Mouse (Mus musculus) neural tube, embryonic 12.5 days (tissue): ENCODE results near the gene B4galnt1. TPM values are rescaled to one million over a fixed set of nuclear protein-coding genes. Genes with fewer than 3 reads are reported as not detected.
"Not testable (repeated sequence)": the region's sequence is repeated elsewhere in the genome, so short reads cannot be mapped to it uniquely, and the experiment has no call there.

Experiments
- ATAC-seq: fragments of 200-750 bp; cut with Nextera tagmentation; 2 replicates; pipeline ENCODE4 v1.8.0; 2017; ENCODE audit warnings: low read depth, mild to moderate bottlenecking, moderate TSS enrichment, moderate library complexity; ENCODE audit not compliant: low FRiP score
- H3K27ac ChIP-seq: fragments of 300-500 bp; sonication (generic); 2 replicates; pipeline ENCODE4 v1.5.1; 2016
- H3K27me3 ChIP-seq: fragments of 300-500 bp; sonication (generic); replicated peaks from 2 replicates; pipeline ENCODE4 v1.6.1; 2016; ENCODE audit warnings: mild to moderate bottlenecking
- H3K36me3 ChIP-seq: fragments of 300-500 bp; sonication (generic); 2 replicates; pipeline ENCODE4 v1.6.1; 2016; ENCODE audit warnings: mild to moderate bottlenecking
- H3K4me1 ChIP-seq: fragments of 300-500 bp; sonication (generic); 2 replicates; pipeline ENCODE4 v1.6.1; 2016
- H3K4me2 ChIP-seq: fragments of 300-500 bp; sonication (generic); replicated peaks from 2 replicates; pipeline ENCODE4 v1.6.1; 2016; ENCODE audit warnings: mild to moderate bottlenecking
- H3K4me3 ChIP-seq: fragments of 300-500 bp; sonication (generic); 2 replicates; pipeline ENCODE4 v1.5.1; 2016
- H3K9ac ChIP-seq: fragments of 300-500 bp; sonication (generic); 2 replicates; pipeline ENCODE4 v1.6.1; 2016; ENCODE audit warnings: mild to moderate bottlenecking
- H3K9me3 ChIP-seq: fragments of 300-500 bp; sonication (generic); 2 replicates; pipeline ENCODE4 v1.6.1; 2016; ENCODE audit warnings: mild to moderate bottlenecking
- WGBS: fragments of 180-500 bp; shearing (Covaris S2); methylation state at CpG from one replicate; pipeline ENCODE4 v1.1.7; 2016; 5-methylcytosine and 5-hydroxymethylcytosine counted together
- polyA plus RNA-seq: library from polyadenylated mRNA; unstranded; fragments of >200 nt; fragmentation: Nextera tagmentation; extraction: Ambion mirVana; gene quantifications from 2 replicates; pipeline ENCODE4 v1.2.1, GENCODE M21; 2016

The B4galnt1 gene
- polyA plus RNA-seq, 1 experiment from 2014 or later = 31.5 TPM

DNA sequence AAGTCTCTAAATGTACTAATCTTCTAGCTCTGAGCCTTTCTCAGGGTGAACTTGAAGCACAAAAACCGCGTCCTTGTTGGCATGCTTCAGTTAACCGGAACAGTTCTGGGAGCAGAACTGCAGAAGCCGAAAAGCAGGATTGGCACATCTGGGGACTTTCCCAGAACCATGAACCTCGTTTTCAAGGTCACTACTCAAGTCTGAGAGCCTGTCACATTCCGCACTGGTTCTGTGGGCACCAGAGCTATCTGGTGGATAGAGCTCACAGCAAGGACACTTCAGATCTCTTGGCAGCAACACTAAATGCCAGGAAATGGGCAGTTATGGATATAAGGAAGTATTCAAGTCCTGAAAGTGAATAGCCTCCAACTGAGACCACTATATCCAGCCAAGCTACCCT lies 17.9 kb upstream of the B4galnt1 start:
- no peaks in the 10 kb centered on the region for H3K27me3 ChIP-seq
- no peak overlapping the region for H3K9ac ChIP-seq
- H3K27ac ChIP-seq = no peak overlapping the region
- no peaks in the 10 kb centered on the region for H3K4me1 ChIP-seq
- H3K36me3 ChIP-seq = no peaks in the 10 kb centered on the region
- no peak for ATAC-seq
- H3K9me3 ChIP-seq = 0 out of 2 replicates have a peak, but pooled peaks cover 3% of the 10 kb centered on the region
- H3K4me2 ChIP-seq = no peak overlapping the region
- 86% methylated on average over 6 of the region's 6 CpGs for WGBS
- H3K4me3 ChIP-seq = no peak overlapping the region

- WGBS = 90% methylated on average over 4 of the region's 4 CpGs
- H3K27ac ChIP-seq = no peak overlapping the region
- no peaks in the 10 kb centered on the region for H3K27me3 ChIP-seq
- no peak for ATAC-seq
- H3K9ac ChIP-seq = no peak overlapping the region
- H3K4me1 ChIP-seq = no peaks in the 10 kb centered on the region
- H3K9me3 ChIP-seq = no peaks in the 10 kb centered on the region
- no peak overlapping the region for H3K4me2 ChIP-seq
- no peaks in the 10 kb centered on the region for H3K36me3 ChIP-seq
- no peak overlapping the region for H3K4me3 ChIP-seq
These were observed 14.6 kb upstream of the B4galnt1 start for GRCm38 (mm10) chr10:127150471-127150872.

GRCm38 (mm10) chr10:127151233-127151632 lies 13.8 kb upstream of the B4galnt1 start:
- 92% methylated on average over 3 of the region's 3 CpGs for WGBS

GRCm38 (mm10) chr10:127152556-127152955 lies 12.5 kb upstream of the B4galnt1 start:
- not testable (repeated sequence) for H3K4me2 ChIP-seq, H3K4me3 ChIP-seq, H3K9me3 ChIP-seq, H3K4me1 ChIP-seq, H3K27me3 ChIP-seq, H3K27ac ChIP-seq, ATAC-seq, H3K9ac ChIP-seq, H3K36me3 ChIP-seq
- 90% methylated on average over 10 of the region's 10 CpGs for WGBS

More at GRCm38 (mm10) chr10:127151233-127151632, 13.8 kb upstream of the B4galnt1 start:
- not testable (repeated sequence) for H3K4me2 ChIP-seq, H3K9ac ChIP-seq, H3K9me3 ChIP-seq, H3K4me3 ChIP-seq, H3K4me1 ChIP-seq, ATAC-seq, H3K27ac ChIP-seq, H3K36me3 ChIP-seq, H3K27me3 ChIP-seq

DNA sequence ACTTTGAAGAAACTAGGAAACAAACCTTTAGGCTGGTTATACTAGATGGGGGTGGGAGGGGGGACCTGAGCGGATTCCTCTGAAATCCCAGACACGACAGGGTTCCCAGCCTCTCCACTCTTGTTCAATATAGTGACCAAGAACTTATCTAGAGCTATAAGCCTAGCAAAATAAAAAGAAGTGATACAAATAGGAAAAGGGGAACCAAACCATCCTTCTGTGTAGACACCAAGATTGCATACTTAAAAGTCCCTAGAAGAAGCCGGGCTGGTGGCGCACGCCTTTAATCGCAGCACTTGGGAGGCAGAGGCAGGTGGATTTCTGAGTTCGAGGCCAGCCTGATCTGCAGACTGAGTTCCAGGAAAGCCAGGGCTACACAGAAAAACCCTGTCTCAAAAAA lies 11.7 kb upstream of the B4galnt1 start:
- Histone ChIP-seq H3K4me3 (no peak overlapping the region), H3K4me1 (no peaks in the 10 kb centered on the region), H3K9me3 (no peaks in the 10 kb centered on the region), H3K27ac (no peak overlapping the region), H3K9ac (no peak overlapping the region), H3K4me2 (no peak overlapping the region), H3K36me3 (no peaks in the 10 kb centered on the region), H3K27me3 (no peaks in the 10 kb centered on the region)
- no peak for ATAC-seq
- 93% methylated on average over 7 of the region's 7 CpGs for WGBS

DNA sequence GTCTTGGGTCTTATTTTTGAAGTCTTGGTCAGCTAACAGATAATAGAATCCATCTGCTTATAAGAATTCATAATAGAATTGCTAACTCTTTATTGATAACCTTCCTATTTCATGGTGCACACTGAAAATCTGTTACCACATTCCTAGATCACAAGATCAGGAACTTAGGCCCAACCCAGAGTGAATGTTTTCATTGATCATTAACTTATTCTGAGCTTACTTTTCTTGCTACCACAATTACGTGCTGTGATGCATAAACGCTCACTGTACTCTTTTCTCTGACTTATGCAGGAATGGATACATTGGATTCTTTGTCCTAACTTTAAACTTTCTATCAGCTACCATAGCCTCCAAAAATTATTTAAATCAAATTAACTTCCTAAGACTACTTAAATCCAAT lies 10.8 kb upstream of the B4galnt1 start:
- no peak for ATAC-seq
- no peaks in the 10 kb centered on the region for H3K36me3 ChIP-seq
- WGBS = 92% methylated on average over 2 of the region's 2 CpGs

GRCm38 (mm10) chr10:127154652-127155051 lies 10.4 kb upstream of the B4galnt1 start:
- no peak overlapping the region for H3K27ac ChIP-seq
- H3K4me3 ChIP-seq = no peak overlapping the region
- H3K4me2 ChIP-seq = no peak overlapping the region
- no peak for ATAC-seq
- no peaks in the 10 kb centered on the region for H3K36me3 ChIP-seq
- H3K4me1 ChIP-seq = no peaks in the 10 kb centered on the region
- no peak overlapping the region for H3K9ac ChIP-seq
- no peaks in the 10 kb centered on the region for H3K9me3 ChIP-seq
- WGBS = 84% methylated on average over 5 of the region's 5 CpGs
- no peaks in the 10 kb centered on the region for H3K27me3 ChIP-seq

More for the DNA sequence above, 10.8 kb upstream of the B4galnt1 start:
- Histone ChIP-seq H3K4me3 (no peak overlapping the region), H3K9ac (no peak overlapping the region), H3K4me1 (no peaks in the 10 kb centered on the region), H3K4me2 (no peak overlapping the region), H3K9me3 (no peaks in the 10 kb centered on the region), H3K27me3 (no peaks in the 10 kb centered on the region), H3K27ac (no peak overlapping the region)

DNA sequence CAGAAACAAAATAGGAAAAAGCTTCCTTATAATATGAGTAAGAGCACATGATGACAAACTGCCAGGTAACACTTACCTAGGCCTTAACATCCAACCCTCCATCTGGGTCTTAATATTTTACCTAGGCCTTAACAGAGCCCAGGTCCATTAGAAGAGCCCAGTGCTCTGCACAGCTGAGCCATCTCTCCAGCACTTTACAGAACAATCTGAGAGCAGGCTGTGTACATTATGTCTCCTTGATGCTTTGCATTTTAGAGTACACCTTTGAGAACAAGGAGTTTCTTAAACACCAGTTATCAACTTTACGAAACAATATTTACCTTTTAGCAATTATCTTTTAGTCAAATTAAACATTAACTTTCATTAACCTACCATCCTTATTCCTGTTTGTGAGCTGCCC lies 8.9 kb upstream of the B4galnt1 start:
- 96% methylated on average over 1 of the region's 1 CpGs for WGBS

GRCm38 (mm10) chr10:127156511-127156910 lies 8.5 kb upstream of the B4galnt1 start:
- no peak overlapping the region for H3K27ac ChIP-seq
- no peak for ATAC-seq
- H3K9me3 ChIP-seq = no peaks in the 10 kb centered on the region
- no peak overlapping the region for H3K4me3 ChIP-seq
- no peaks in the 10 kb centered on the region for H3K27me3 ChIP-seq
- no peaks in the 10 kb centered on the region for H3K4me1 ChIP-seq
- H3K4me2 ChIP-seq = no peak overlapping the region
- H3K36me3 ChIP-seq = no peaks in the 10 kb centered on the region
- WGBS = 91% methylated on average over 1 of the region's 1 CpGs
- H3K9ac ChIP-seq = no peak overlapping the region

More for the DNA sequence above, 8.9 kb upstream of the B4galnt1 start:
- Histone ChIP-seq H3K36me3 (no peaks in the 10 kb centered on the region), H3K9me3 (no peaks in the 10 kb centered on the region), H3K4me1 (no peaks in the 10 kb centered on the region), H3K4me3 (no peak overlapping the region), H3K27ac (no peak overlapping the region), H3K9ac (no peak overlapping the region), H3K27me3 (no peaks in the 10 kb centered on the region), H3K4me2 (no peak overlapping the region)
- ATAC-seq = no peak

DNA sequence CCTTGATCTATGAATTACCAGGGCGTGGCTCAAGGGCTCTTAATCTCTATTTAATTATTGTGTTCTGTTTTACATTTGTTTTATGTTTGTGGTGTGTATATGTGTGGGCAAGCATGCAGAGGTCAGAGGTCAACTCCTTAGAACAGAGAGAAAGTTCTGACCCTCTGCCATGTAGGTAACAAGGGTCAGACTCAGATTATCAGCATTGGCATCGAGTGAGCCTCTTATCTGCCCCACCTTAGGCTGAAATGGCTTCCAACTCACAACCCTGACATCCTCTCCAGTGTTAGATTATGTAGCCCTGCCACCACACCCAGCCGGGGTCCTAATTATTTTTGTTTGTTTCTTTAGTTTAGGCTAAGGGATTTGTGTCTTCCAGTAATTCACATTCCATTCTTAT lies 6.6 kb upstream of the B4galnt1 start:
- no peaks in the 10 kb centered on the region for H3K4me1 ChIP-seq
- H3K4me3 ChIP-seq = no peak overlapping the region
- 77% methylated on average over 3 of the region's 3 CpGs for WGBS
- no peak overlapping the region for H3K27ac ChIP-seq
- H3K9ac ChIP-seq = no peak overlapping the region
- H3K36me3 ChIP-seq = no peaks in the 10 kb centered on the region
- H3K27me3 ChIP-seq = no peaks in the 10 kb centered on the region
- no peaks in the 10 kb centered on the region for H3K9me3 ChIP-seq
- H3K4me2 ChIP-seq = no peak overlapping the region
- ATAC-seq = no peak

DNA sequence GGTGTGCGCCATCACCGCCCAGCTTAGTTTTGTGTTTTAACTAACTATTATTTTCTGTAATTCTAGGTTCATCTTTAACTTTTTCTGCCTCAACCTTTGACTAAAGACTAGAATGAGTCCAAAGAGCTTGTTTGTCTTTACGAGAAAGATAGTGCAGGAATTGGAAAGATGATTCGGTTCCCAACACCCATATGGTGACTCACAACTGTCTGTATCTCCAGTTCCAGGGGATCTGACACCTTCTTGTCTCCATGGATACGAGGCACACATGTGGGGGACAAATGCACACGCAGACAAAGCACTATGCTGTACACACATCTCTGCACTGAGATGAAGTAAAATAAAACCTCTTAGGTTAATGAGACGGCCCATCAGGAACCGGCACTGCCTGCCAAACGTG lies 4.9 kb upstream of the B4galnt1 start:
- no peak overlapping the region for H3K4me2 ChIP-seq
- peaks cover 2% of the 10 kb centered on the region; the same call in 1 of the 2 replicates for H3K4me1 ChIP-seq
- H3K9me3 ChIP-seq = no peaks in the 10 kb centered on the region
- 85% methylated on average over 9 of the region's 9 CpGs for WGBS
- no peaks in the 10 kb centered on the region for H3K27me3 ChIP-seq
- no peaks in the 10 kb centered on the region for H3K36me3 ChIP-seq
- ATAC-seq = no peak
- no peak overlapping the region for H3K4me3 ChIP-seq
- no peak overlapping the region for H3K27ac ChIP-seq
- no peak overlapping the region for H3K9ac ChIP-seq

DNA sequence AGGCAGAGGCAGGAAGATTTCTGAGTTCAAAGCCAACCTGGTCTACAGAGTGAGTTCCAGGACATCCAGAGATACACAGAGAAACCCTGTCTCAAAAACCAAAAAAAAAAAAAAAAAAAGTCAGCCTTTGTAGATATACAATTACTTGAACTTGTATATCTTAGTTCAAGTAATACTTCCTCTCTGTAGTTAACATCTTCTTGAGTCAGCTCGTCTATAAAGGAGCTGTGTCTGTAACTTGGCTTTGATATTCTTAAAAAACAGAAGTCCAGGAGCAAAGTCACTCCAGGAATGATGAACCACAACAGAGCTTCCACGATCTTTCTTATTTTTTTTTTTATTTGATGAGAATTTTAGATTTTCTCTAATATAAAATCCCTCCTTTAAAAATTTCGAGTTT lies 4.3 kb upstream of the B4galnt1 start:
- Histone ChIP-seq H3K27ac (no peak overlapping the region), H3K27me3 (peaks cover 6% of the 10 kb centered on the region), H3K4me1 (peaks cover 8% of the 10 kb centered on the region), H3K4me3 (no peak overlapping the region), H3K36me3 (no peaks in the 10 kb centered on the region), H3K4me2 (no peak overlapping the region), H3K9ac (no peak overlapping the region), H3K9me3 (no peaks in the 10 kb centered on the region)
- ATAC-seq = no peak
- 79% methylated on average over 3 of the region's 3 CpGs for WGBS

DNA sequence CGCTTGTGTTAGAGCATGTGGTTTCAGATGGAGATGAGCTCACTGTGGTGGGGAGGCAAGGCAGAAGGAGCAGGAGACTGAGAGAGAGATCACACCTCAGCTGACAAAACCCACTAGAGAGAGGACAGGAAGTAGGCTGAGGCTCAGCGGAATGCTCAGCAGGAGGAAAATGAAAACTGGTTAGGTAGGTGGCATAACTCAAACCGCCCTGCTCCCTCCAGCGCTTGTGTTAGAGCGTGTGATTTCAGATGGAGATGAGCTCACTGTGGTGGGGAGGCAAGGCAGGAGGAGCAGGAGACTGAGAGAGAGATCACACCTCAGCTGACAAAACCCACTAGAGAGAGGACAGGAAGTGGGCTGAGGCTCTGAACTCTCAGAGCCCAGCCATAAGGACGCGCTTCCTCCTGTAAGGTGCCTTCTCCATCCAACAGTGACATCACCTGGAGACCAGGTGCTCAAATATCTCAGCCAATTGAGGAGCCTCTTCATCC lies 2.2 kb upstream of the B4galnt1 start:
- H3K36me3 ChIP-seq, H3K9me3 ChIP-seq, ATAC-seq, H3K4me3 ChIP-seq, H3K27ac ChIP-seq, H3K9ac ChIP-seq, H3K4me2 ChIP-seq: not testable (repeated sequence)
- Histone ChIP-seq H3K27me3 (peaks cover 26% of the 10 kb centered on the region), H3K4me1 (peaks cover 19% of the 10 kb centered on the region)
- 58% methylated on average over 7 of the region's 7 CpGs for WGBS
